9 mouse cellular contexts compared by ENCODE assay signal in genomic region chr7:44352750-44353600, GRCm38 (mm10). TPM values are rescaled to one million over a fixed set of nuclear protein-coding genes. Genes with fewer than 3 reads are reported as not detected.
DNase-seq lines count a peak whose midpoint lies in the region; ATAC-seq and TF ChIP-seq lines count a peak whose summit lies in the region.
"Had no signal": no experiment of that assay in that cellular context is flagged by ENCODE, and none has a peak within 500 bp of the region (broad histone marks: within the 10 kb centered on the region; RNA-seq: fewer than 3 reads in every experiment).

No protein-coding gene starts in this region.

- 3% methylated on average over 56 of the region's 71 CpGs for WGBS in kidney, embryonic 16.5 days
- 2% methylated on average over 70 of the region's 71 CpGs for WGBS in embryonic facial prominence, embryonic 15.5 days
- WGBS in limb, embryonic 14.5 days, result 2% methylated on average over 55 of the region's 71 CpGs

- no peaks in the 10 kb centered on the region for H3K36me3 ChIP-seq in kidney, embryonic 16.5 days (ENCODE audit: insufficient read depth, low read length)
- no peaks in the 10 kb centered on the region for H3K36me3 ChIP-seq in embryonic facial prominence, embryonic 15.5 days
- H3K36me3 ChIP-seq in limb, embryonic 14.5 days (ENCODE audit: control insufficient read depth, insufficient read depth, low read length), result no peaks in the 10 kb centered on the region

- no peak overlapping the region for H3K9ac ChIP-seq in kidney, embryonic 16.5 days (replicated peaks; ENCODE audit: low read length)
- no peak overlapping the region for H3K9ac ChIP-seq in embryonic facial prominence, embryonic 15.5 days
- 0 out of 2 replicates have a peak overlapping the region, but pooled peaks have one; percentile 12 for H3K9ac ChIP-seq in limb, embryonic 14.5 days (ENCODE audit: low read depth, low read length, severe bottlenecking)

- H3K4me3 ChIP-seq in kidney, embryonic 16.5 days (ENCODE audit: low read length), result peak overlapping the region; percentile 19
- H3K4me3 ChIP-seq in embryonic facial prominence, embryonic 15.5 days (replicated peaks), result peak overlapping the region; percentile 27
- H3K4me3 ChIP-seq in limb, embryonic 14.5 days (replicated peaks; ENCODE audit: low read length), result peak overlapping the region; percentile 24
- H3K4me3 ChIP-seq: heart, adult 2 months had no signal

- DNase-seq in kidney, postnatal 10 days, result no peak
- DNase-seq in MN1 (ENCODE audit: low spot score), result peak; percentile 47
- no peak for DNase-seq in limb, embryonic 14.5 days (ENCODE audit: low spot score)
- no peak for DNase-seq in testis, postnatal 14 days (ENCODE audit: low spot score)
- DNase-seq: heart, adult 2 months had no signal

- H3K4me1 ChIP-seq in kidney, embryonic 16.5 days (ENCODE audit: insufficient read depth, low read length), result peaks cover 38% of the 10 kb centered on the region
- peaks cover 56% of the 10 kb centered on the region for H3K4me1 ChIP-seq in embryonic facial prominence, embryonic 15.5 days
- peaks cover 10% of the 10 kb centered on the region; the same call in 1 of the 2 replicates for H3K4me1 ChIP-seq in limb, embryonic 14.5 days (ENCODE audit: control insufficient read depth, insufficient read depth, low read length)

- H3K27me3 ChIP-seq in kidney, embryonic 16.5 days (ENCODE audit: insufficient read depth, low read length), result peaks cover 87% of the 10 kb centered on the region
- peaks cover 86% of the 10 kb centered on the region for H3K27me3 ChIP-seq in embryonic facial prominence, embryonic 15.5 days
- peaks cover 83% of the 10 kb centered on the region for H3K27me3 ChIP-seq in limb, embryonic 14.5 days (ENCODE audit: control insufficient read depth, insufficient read depth, low read length)

- H3K4me2 ChIP-seq in kidney, embryonic 16.5 days (replicated peaks; ENCODE audit: low read depth, low read length), result peak overlapping the region; percentile 41
- peak overlapping the region; percentile 34 for H3K4me2 ChIP-seq in embryonic facial prominence, embryonic 15.5 days (replicated peaks)
- peak overlapping the region; percentile 27 for H3K4me2 ChIP-seq in limb, embryonic 14.5 days (replicated peaks; ENCODE audit: low read depth, low read length, severe bottlenecking)

- no peaks in the 10 kb centered on the region; the same call in 1 of the 2 replicates for H3K9me3 ChIP-seq in kidney, embryonic 16.5 days (ENCODE audit: low read length)
- no peaks in the 10 kb centered on the region for H3K9me3 ChIP-seq in embryonic facial prominence, embryonic 15.5 days (replicated peaks)
- no peaks in the 10 kb centered on the region for H3K9me3 ChIP-seq in limb, embryonic 14.5 days (ENCODE audit: control insufficient read depth, low read length)

- ATAC-seq in kidney, embryonic 16.5 days (ENCODE audit: low FRiP score, low TSS enrichment), result no peak
- ATAC-seq in embryonic facial prominence, embryonic 15.5 days (ENCODE audit: insufficient number of reproducible peaks, low FRiP score, low TSS enrichment, low read depth), result no peak
- no peak for ATAC-seq in limb, embryonic 14.5 days (ENCODE audit: low FRiP score, low read depth)
- no peak for ATAC-seq in activated CD4-positive, CD25-positive, alpha-beta regulatory T cell, adult 4 months
- ATAC-seq in inflammation-experienced regulatory T-cells, adult 6 months, result no peak

- no peak for TF ChIP-seq POLR2A in limb, embryonic 14.5 days (IDR thresholded peaks at IDR 0.05; ENCODE audit: borderline replicate concordance, extremely low read depth, insufficient read depth, insufficient read length)

- no peak overlapping the region for H3K27ac ChIP-seq in kidney, embryonic 16.5 days (ENCODE audit: low read length)
- H3K27ac ChIP-seq in embryonic facial prominence, embryonic 15.5 days (replicated peaks), result no peak overlapping the region
- H3K27ac ChIP-seq in limb, embryonic 14.5 days (replicated peaks; ENCODE audit: low read depth, low read length), result no peak overlapping the region
- H3K27ac ChIP-seq: heart, adult 2 months had no signal

RNA-seq across cellular contexts. Expression of gene Syt3, which starts 30.9 kb away (rescaled TPM):
- polyA plus RNA-seq in kidney, embryonic 16.5 days (2015; fragmentation: Nextera tagmentation; extraction: Ambion mirVana), result 2.7 and 3.4 TPM in 2 replicates
- polyA plus RNA-seq in embryonic facial prominence, embryonic 15.5 days (2015; fragmentation: Nextera tagmentation; extraction: Ambion mirVana), result 2.7 and 3.4 TPM in 2 replicates
- 3.3 and 3.8 TPM in 2 replicates for polyA plus RNA-seq in limb, embryonic 14.5 days (2012; rRNA removed)
- 2.2 and 4.6 TPM in 2 replicates for polyA plus RNA-seq in limb, embryonic 14.5 days (2014; fragmentation: Nextera tagmentation; extraction: Ambion mirVana)
- polyA plus RNA-seq in activated CD4-positive, CD25-positive, alpha-beta regulatory T cell, adult 4 months (2017; shearing (Covaris generic)), result not detected
- polyA plus RNA-seq in inflammation-experienced regulatory T-cells, adult 6 months (2017; shearing (Covaris generic)), result not detected

RNA-seq across cellular contexts. Expression of gene 1700008O03Rik, which starts 32.6 kb away (rescaled TPM):
- polyA plus RNA-seq in kidney, embryonic 16.5 days (2015; fragmentation: Nextera tagmentation; extraction: Ambion mirVana), result 0.64 and 1.1 TPM in 2 replicates
- 1.4 and 1.5 TPM in 2 replicates for polyA plus RNA-seq in embryonic facial prominence, embryonic 15.5 days (2015; fragmentation: Nextera tagmentation; extraction: Ambion mirVana)
- polyA plus RNA-seq in limb, embryonic 14.5 days (2012; rRNA removed), result 2.1 and 2.7 TPM in 2 replicates
- 0.67 and 0.73 TPM in 2 replicates for polyA plus RNA-seq in limb, embryonic 14.5 days (2014; fragmentation: Nextera tagmentation; extraction: Ambion mirVana)
- under 1 TPM; 0.59 to 0.66 TPM for polyA plus RNA-seq in activated CD4-positive, CD25-positive, alpha-beta regulatory T cell, adult 4 months (2017; shearing (Covaris generic))
- polyA plus RNA-seq in inflammation-experienced regulatory T-cells, adult 6 months (2017; shearing (Covaris generic)), result not detected

RNA-seq across cellular contexts. Expression of gene Shank1, which starts 42.9 kb away (rescaled TPM):
- polyA plus RNA-seq in kidney, embryonic 16.5 days (2015; fragmentation: Nextera tagmentation; extraction: Ambion mirVana), result 1.5 and 1.7 TPM in 2 replicates
- polyA plus RNA-seq in embryonic facial prominence, embryonic 15.5 days (2015; fragmentation: Nextera tagmentation; extraction: Ambion mirVana), result 3.7 and 6.1 TPM in 2 replicates
- polyA plus RNA-seq in limb, embryonic 14.5 days (2012; rRNA removed), result 13.6 and 18.2 TPM in 2 replicates
- 4.0 and 4.3 TPM in 2 replicates for polyA plus RNA-seq in limb, embryonic 14.5 days (2014; fragmentation: Nextera tagmentation; extraction: Ambion mirVana)
- not detected for polyA plus RNA-seq in activated CD4-positive, CD25-positive, alpha-beta regulatory T cell, adult 4 months (2017; shearing (Covaris generic))
- polyA plus RNA-seq in inflammation-experienced regulatory T-cells, adult 6 months (2017; shearing (Covaris generic)), result under 1 TPM; 0.15 to 0.62 (median 0.20) TPM

RNA-seq across cellular contexts. Expression of gene Clec11a, which starts 46.3 kb away (rescaled TPM):
- 3.6 and 5.8 TPM in 2 replicates for polyA plus RNA-seq in kidney, embryonic 16.5 days (2015; fragmentation: Nextera tagmentation; extraction: Ambion mirVana)
- 26.1 and 28.1 TPM in 2 replicates for polyA plus RNA-seq in embryonic facial prominence, embryonic 15.5 days (2015; fragmentation: Nextera tagmentation; extraction: Ambion mirVana)
- polyA plus RNA-seq in limb, embryonic 14.5 days (2012; rRNA removed), result 21.2 and 22.8 TPM in 2 replicates
- 12.4 and 15.5 TPM in 2 replicates for polyA plus RNA-seq in limb, embryonic 14.5 days (2014; fragmentation: Nextera tagmentation; extraction: Ambion mirVana)
- under 1 TPM; 0.51 to 0.73 TPM for polyA plus RNA-seq in activated CD4-positive, CD25-positive, alpha-beta regulatory T cell, adult 4 months (2017; shearing (Covaris generic))
- under 1 TPM; 0.28 to 0.62 (median 0.34) TPM for polyA plus RNA-seq in inflammation-experienced regulatory T-cells, adult 6 months (2017; shearing (Covaris generic))
